Mouse (Mus musculus): Measurements from ENCODE around the gene Lyst. TPM values are rescaled to one million over a fixed set of nuclear protein-coding genes. Genes with fewer than 3 reads are reported as not detected.
"Not testable (repeated sequence)": the region's sequence is repeated elsewhere in the genome, so short reads cannot be mapped to it uniquely, and the experiment has no call there.

Gene Lyst
- polyA plus RNA-seq, 1 experiment from 2014 or later: 7.6 TPM

DNA sequence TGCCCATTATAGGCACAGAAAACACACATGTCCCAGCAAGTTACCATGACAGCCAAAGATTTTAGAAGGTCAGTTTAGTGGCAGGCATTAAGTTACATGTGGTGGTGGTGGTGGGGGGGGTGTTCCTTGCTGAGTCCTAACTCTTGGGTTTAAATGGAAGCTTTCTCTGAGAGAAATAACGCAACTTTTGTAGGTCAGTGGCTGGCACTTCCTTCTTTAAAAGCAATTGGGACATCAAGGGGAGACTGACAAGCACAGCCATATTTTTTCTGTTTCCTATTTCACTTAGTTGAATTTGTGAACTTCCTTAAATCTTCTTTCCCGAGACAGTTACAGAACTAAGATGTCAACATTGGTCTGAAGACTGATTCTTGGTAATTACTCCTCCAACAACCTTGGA, 75.9 kb downstream of the Lyst start:
- H3K4me3 ChIP-seq: not testable (repeated sequence)

DNA sequence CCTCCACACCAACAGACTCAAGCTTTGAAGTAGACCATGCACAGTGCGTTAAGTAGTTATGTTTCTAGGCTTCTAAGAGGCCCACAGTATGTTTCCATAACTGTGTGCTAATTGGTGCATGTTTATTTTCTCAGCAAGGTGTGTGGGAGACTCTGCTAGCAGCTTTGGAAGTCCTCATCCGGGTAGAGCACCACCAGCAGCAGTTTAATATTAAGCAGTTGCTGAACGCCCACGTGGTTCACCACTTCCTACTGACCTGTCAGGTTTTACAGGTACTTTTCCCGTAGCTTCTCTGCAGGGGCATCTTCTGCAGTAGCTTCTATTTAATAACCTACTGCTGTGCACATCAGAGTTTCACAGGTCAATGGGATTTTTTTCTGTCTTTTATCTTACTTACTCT, 80.5 kb downstream of the Lyst start:
- no peak for ATAC-seq (ENCODE audit: insufficient number of reproducible peaks, low FRiP score, low TSS enrichment, low read depth)
- Histone ChIP-seq H3K4me3 (no peak overlapping the region), H3K27ac (no peak overlapping the region), H3K9ac (no peak overlapping the region), H3K9me3 (no peaks in the 10 kb centered on the region), H3K4me2 (no peak overlapping the region), H3K36me3 (0 out of 2 replicates have a peak, but pooled peaks cover 6% of the 10 kb centered on the region), H3K4me1 (no peaks in the 10 kb centered on the region), H3K27me3 (no peaks in the 10 kb centered on the region)
- 31% methylated on average over 5 of the region's 5 CpGs for WGBS

More for the DNA sequence above, 75.9 kb downstream of the Lyst start:
- H3K4me2 ChIP-seq; H3K9me3 ChIP-seq; H3K27ac ChIP-seq; ATAC-seq (ENCODE audit: insufficient number of reproducible peaks, low FRiP score, low TSS enrichment, low read depth); H3K4me1 ChIP-seq; H3K36me3 ChIP-seq; H3K9ac ChIP-seq; H3K27me3 ChIP-seq: not testable (repeated sequence)
- 70% methylated on average over 2 of the region's 2 CpGs for WGBS

DNA sequence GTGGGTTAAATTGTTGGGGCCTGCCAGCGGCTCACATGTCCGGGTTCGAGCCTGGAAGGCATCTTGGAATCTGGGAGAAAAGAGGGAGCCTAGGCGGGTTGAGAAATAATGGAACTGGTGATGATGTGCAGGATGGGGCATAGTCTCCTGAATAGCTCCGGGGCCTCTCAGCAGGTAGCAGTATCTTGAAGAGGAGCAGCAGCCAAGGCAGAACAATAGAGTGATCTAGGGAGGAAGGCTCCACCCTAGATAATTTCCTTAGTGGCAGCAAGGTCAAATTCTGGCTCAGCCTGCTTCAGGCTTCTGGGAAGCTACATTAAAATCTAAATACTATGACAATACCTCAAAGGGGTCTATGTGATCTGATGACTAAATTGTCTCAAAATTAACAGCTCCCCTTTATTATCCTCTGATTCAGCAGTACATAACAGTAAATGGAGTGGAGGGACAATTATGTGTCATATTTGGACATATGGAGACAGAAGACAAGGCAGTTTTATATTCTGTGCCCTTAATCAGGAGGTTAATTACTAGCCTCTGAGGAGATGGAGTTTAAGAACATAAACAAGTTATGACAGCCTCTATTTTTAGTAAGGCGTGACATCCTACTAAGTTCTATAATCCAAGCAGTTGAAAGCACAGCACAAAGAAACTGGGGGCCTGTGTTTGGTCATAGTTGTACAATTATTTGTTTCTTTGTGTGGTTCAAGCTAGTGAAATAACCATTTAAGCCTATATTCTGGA, 81.6 kb downstream of the Lyst start:
- WGBS: 79% methylated on average over 6 of the region's 6 CpGs
- no peak for ATAC-seq (ENCODE audit: insufficient number of reproducible peaks, low FRiP score, low TSS enrichment, low read depth)
- Histone ChIP-seq H3K4me2 (no peak overlapping the region), H3K36me3 (0 out of 2 replicates have a peak, but pooled peaks cover 6% of the 10 kb centered on the region), H3K4me3 (no peak overlapping the region), H3K27ac (no peak overlapping the region), H3K4me1 (no peaks in the 10 kb centered on the region), H3K27me3 (no peaks in the 10 kb centered on the region), H3K9me3 (no peaks in the 10 kb centered on the region), H3K9ac (no peak overlapping the region)

DNA sequence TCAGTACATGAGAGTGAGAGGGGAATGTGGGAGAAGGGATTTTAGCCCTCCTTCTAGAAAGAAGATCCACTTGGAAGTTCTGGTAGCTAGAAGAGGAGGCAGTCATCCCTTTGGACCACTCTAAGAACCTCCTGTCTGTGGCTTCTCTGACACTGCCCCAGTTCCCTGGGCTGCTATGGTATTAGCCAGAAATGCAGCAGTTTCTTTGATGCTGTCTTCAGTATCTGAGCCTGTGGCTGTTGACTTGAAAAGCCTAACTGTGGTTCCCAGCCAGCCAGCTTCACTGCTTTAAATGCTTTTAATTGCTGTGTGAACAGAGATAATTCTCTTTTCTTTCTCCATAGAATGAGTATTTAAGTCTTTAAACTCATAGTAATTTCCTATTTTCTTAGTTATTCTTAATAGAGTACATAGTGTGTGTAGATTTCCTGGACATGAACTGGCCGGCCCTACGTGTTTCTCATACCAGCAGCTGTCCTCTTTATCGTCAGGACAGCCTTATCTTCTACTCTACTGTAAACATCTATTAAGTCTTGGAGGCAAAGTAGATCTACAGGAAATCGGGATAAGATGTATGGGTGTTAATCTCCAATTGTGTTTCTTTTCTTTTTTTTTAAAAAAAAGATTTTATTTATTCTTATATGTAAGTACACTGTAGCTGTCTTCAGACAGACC, 84.6 kb downstream of the Lyst start:
- Histone ChIP-seq H3K9me3 (no peaks in the 10 kb centered on the region), H3K27ac (no peak overlapping the region), H3K36me3 (peaks cover 12% of the 10 kb centered on the region; the same call in 1 of the 2 replicates), H3K9ac (no peak overlapping the region), H3K4me3 (no peak overlapping the region), H3K4me2 (no peak overlapping the region), H3K4me1 (no peaks in the 10 kb centered on the region), H3K27me3 (no peaks in the 10 kb centered on the region)
- 97% methylated on average over 4 of the region's 4 CpGs for WGBS
- ATAC-seq (ENCODE audit: insufficient number of reproducible peaks, low FRiP score, low TSS enrichment, low read depth): no peak

DNA sequence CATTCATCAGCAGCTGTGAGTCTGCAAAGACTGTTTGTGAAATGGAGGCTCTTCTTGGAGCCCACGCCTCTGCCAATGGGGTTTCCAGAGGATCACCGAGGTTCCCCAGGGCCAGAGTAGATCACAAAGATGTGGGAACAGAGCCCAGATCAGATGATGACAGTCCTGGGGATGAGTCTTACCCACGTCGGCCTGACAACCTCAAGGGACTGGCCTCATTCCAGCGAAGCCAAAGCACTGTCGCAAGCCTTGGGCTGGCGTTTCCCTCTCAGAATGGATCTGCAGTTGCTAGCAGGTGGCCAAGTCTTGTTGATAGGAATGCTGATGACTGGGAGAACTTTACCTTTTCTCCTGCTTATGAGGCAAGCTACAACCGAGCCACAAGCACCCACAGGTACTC, 87.7 kb downstream of the Lyst start:
- H3K4me1 ChIP-seq: no peaks in the 10 kb centered on the region
- WGBS: 80% methylated on average over 8 of the region's 8 CpGs
- H3K4me3 ChIP-seq: no peak overlapping the region
- H3K27me3 ChIP-seq: no peaks in the 10 kb centered on the region
- no peak overlapping the region for H3K9ac ChIP-seq
- ATAC-seq (ENCODE audit: insufficient number of reproducible peaks, low FRiP score, low TSS enrichment, low read depth): no peak
- no peaks in the 10 kb centered on the region for H3K9me3 ChIP-seq
- H3K4me2 ChIP-seq: no peak overlapping the region
- H3K27ac ChIP-seq: no peak overlapping the region
- H3K36me3 ChIP-seq: peaks cover 8% of the 10 kb centered on the region; the same call in 1 of the 2 replicates

DNA sequence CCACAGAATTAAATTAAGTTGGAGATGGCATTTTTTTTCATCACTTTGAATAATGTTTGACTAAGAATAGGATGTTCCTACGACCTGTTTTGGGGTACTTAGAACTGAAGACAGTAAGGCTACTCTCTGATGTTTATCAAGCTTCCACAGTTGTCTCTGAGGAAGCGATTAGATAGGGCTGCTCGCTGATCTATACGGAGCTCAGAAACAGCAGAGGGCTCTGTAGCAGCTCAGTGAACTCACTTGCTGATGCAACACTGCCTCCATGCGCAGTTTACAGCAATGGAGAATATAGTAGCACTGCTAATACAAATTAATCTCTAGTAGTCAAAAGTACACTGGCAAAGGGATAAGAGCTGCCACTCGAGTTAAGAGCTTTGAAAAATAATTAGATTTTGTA, 91.4 kb downstream of the Lyst start:
- Histone ChIP-seq H3K4me1 (no peaks in the 10 kb centered on the region), H3K9ac (no peak overlapping the region), H3K4me2 (no peak overlapping the region), H3K27ac (no peak overlapping the region), H3K9me3 (no peaks in the 10 kb centered on the region), H3K27me3 (no peaks in the 10 kb centered on the region), H3K36me3 (peaks cover 8% of the 10 kb centered on the region; the same call in 1 of the 2 replicates), H3K4me3 (no peak overlapping the region)
- no peak for ATAC-seq (ENCODE audit: insufficient number of reproducible peaks, low FRiP score, low TSS enrichment, low read depth)
- WGBS: 59% methylated on average over 6 of the region's 6 CpGs

DNA sequence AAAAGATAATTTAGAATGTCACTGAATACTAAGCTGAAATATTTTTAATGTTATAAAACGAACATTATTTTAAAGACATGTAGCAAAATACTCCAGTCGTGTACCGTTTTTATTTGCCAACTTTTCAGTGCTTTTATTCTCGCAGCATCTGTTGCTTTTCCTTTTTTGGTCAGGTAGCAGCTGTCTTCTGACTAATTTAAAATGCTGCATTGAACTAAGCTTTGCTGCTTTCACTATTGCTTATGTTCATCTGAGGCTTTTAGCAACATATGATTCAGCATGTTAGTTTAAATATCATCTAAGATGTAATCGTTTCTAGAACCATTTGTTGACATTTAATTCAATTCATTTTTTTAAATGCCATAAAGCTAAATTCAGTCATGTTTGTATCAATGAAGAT, 113.3 kb downstream of the Lyst start:
- Histone ChIP-seq H3K4me3 (no peak overlapping the region), H3K27ac (no peak overlapping the region), H3K9me3 (no peaks in the 10 kb centered on the region), H3K4me1 (no peaks in the 10 kb centered on the region), H3K4me2 (no peak overlapping the region), H3K27me3 (no peaks in the 10 kb centered on the region), H3K36me3 (peaks cover 4% of the 10 kb centered on the region; the same call in 1 of the 2 replicates), H3K9ac (no peak overlapping the region)
- 76% methylated on average over 5 of the region's 5 CpGs for WGBS
- no peak for ATAC-seq (ENCODE audit: insufficient number of reproducible peaks, low FRiP score, low TSS enrichment, low read depth)

DNA sequence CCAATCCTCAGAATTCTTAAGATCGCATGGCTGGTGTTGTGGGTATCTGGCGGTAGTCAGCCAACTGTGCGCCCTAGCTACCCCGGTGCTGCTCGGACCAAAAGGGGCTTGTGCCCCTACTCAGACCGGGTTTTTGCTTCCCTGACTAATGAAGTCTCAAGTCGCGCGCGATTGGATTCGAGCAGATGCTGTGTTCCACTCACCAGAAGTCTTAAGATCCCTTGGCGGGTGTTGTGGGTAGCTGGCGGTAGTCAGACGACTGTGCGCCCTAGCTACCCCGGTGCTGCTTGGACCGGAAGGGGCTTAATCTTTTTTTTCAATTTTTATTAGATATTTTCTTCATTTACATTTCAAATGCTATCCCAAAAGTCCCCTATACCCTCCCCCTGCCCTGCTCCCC, 131.2 kb downstream of the Lyst start:
- not testable (repeated sequence) for H3K27ac ChIP-seq; H3K4me2 ChIP-seq; H3K27me3 ChIP-seq; H3K4me1 ChIP-seq; H3K9me3 ChIP-seq; H3K4me3 ChIP-seq; ATAC-seq (ENCODE audit: insufficient number of reproducible peaks, low FRiP score, low TSS enrichment, low read depth); H3K36me3 ChIP-seq; H3K9ac ChIP-seq
- 88% methylated on average over 17 of the region's 17 CpGs for WGBS

DNA sequence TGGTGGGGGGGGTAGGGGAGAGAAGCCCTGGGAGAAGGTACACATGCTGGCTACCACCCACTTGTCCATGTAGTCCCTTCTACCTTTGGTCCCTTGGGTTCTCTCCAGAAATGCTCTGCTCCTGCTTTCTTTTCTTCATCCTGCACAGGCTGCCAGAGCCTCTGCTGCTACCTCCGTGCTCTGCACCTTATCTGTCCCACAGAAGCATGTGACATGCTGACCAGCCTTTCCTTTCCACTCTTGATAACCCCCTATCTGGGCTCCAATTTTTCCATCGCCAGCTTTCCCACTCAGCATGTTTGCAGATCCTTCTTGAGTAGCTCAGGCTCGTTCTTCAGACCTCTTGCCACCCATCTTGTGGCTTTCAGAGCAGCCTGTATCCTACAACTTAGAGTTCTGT, 133.1 kb downstream of the Lyst start:
- no peak overlapping the region for H3K4me3 ChIP-seq

DNA sequence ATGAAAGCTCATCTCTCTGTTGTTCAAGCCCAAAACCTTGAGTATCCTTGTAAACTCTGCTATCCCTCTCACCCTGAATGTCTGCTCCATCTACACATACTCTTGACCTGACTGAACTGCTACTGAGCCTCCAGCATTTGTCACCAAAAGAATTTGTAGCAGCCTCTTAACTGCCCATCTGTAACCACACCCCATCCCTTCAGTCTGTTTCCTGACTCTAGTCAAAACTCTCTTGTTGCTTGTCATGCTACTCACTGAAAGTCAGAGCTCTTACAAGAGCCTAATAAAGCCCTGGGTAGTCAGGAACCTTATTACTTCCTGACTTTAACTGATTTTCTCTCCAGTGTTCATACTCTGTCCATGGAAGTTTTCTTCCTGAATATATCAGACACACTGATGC, 133.6 kb downstream of the Lyst start:
- Histone ChIP-seq H3K4me2 (no peak overlapping the region), H3K9me3 (no peaks in the 10 kb centered on the region), H3K9ac (no peak overlapping the region), H3K4me1 (no peaks in the 10 kb centered on the region), H3K27me3 (no peaks in the 10 kb centered on the region), H3K4me3 (no peak overlapping the region), H3K36me3 (no peaks in the 10 kb centered on the region), H3K27ac (no peak overlapping the region)
- no peak for ATAC-seq (ENCODE audit: insufficient number of reproducible peaks, low FRiP score, low TSS enrichment, low read depth)

More for the DNA sequence above, 133.1 kb downstream of the Lyst start:
- H3K9ac ChIP-seq: no peak overlapping the region
- no peaks in the 10 kb centered on the region for H3K36me3 ChIP-seq
- no peak overlapping the region for H3K27ac ChIP-seq
- H3K9me3 ChIP-seq: no peaks in the 10 kb centered on the region
- 91% methylated on average over 3 of the region's 3 CpGs for whole genome bisulfite sequencing
- no peak for ATAC-seq (ENCODE audit: insufficient number of reproducible peaks, low FRiP score, low TSS enrichment, low read depth)
- no peaks in the 10 kb centered on the region for H3K27me3 ChIP-seq
- no peak overlapping the region for H3K4me2 ChIP-seq
- no peaks in the 10 kb centered on the region for H3K4me1 ChIP-seq

DNA sequence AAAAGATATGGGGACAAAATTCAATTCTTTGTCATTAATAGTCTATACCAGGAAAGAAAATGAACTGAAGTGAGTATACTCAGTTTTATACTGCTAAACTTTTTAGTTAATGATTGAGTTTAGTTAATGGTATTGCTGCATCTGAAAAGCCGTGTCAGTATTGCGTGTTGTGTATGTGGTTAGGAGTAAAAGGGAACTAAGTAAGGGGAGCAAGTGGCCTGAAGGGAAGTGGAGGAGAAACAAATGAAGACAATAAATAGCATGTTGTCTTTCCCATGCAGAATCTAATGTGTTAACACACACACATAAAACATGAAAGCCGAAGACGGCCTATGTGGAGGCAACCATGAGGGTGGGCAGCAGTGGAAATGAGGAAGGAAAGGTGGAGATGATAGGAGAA, 149.0 kb downstream of the Lyst start:
- Histone ChIP-seq H3K27ac (no peak overlapping the region), H3K36me3 (peaks cover 6% of the 10 kb centered on the region; the same call in 1 of the 2 replicates), H3K9me3 (no peaks in the 10 kb centered on the region), H3K4me1 (no peaks in the 10 kb centered on the region), H3K9ac (no peak overlapping the region), H3K4me3 (no peak overlapping the region), H3K4me2 (no peak overlapping the region), H3K27me3 (no peaks in the 10 kb centered on the region)
- ATAC-seq (ENCODE audit: insufficient number of reproducible peaks, low FRiP score, low TSS enrichment, low read depth): no peak
- WGBS: 93% methylated on average over 4 of the region's 4 CpGs

DNA sequence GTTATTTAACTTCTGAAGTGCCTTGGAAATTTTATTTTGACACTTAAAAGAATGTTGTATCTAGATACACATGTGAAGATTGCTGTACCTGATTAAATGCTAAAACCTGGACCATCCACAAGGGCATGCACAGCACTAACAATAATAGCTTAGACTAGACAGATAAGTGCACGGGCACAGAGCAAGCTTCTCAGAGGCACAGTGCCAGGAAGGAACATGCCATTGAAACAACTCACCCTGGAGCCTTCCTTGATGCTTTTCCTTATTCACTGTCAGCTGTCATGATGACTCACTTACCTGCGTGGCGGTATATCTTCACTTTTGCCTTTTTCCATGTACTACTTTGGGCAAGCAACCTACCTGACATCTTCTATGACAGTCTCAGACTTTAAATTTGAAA, 155.7 kb downstream of the Lyst start:
- ATAC-seq (ENCODE audit: insufficient number of reproducible peaks, low FRiP score, low TSS enrichment, low read depth): no peak
- Histone ChIP-seq H3K4me2 (no peak overlapping the region), H3K9ac (no peak overlapping the region), H3K4me3 (no peak overlapping the region), H3K27ac (no peak overlapping the region), H3K36me3 (peaks cover 20% of the 10 kb centered on the region), H3K9me3 (no peaks in the 10 kb centered on the region), H3K4me1 (no peaks in the 10 kb centered on the region), H3K27me3 (no peaks in the 10 kb centered on the region)
- WGBS: 79% methylated on average over 3 of the region's 3 CpGs
